Mouse (Mus musculus) cerebellum, adult 11-12 months (tissue): ENCODE results near the gene Glod4.

Experiments
- DNase-seq: peaks from one replicate; pipeline ENCODE4 v3.0.0; 2022

The Glod4 gene

DNA sequence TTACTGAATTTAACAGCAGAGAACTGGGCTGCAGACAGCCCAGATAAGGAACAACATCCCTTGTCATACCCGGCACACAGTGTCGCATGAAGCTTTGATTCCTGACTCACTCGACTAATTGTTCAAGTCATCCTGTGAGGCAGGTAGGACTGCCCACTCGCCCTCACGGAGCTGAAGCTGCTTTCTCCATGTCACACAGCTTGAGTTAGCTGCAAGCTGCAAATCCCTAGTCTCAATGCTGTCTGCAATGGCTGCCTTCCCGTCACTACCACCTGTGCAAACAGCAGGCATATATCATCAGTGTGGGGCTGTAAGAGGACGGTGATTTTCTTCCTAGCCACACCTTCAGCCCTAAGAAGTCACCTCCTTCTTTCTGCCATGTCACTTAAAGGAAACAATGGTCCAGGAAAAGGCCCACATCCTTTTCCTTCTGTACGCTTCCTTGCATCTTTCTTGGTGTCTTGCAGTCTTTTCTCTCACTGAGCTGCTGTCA is 46.5 kb downstream of the Glod4 start:
- no peak for DNase-seq

DNA sequence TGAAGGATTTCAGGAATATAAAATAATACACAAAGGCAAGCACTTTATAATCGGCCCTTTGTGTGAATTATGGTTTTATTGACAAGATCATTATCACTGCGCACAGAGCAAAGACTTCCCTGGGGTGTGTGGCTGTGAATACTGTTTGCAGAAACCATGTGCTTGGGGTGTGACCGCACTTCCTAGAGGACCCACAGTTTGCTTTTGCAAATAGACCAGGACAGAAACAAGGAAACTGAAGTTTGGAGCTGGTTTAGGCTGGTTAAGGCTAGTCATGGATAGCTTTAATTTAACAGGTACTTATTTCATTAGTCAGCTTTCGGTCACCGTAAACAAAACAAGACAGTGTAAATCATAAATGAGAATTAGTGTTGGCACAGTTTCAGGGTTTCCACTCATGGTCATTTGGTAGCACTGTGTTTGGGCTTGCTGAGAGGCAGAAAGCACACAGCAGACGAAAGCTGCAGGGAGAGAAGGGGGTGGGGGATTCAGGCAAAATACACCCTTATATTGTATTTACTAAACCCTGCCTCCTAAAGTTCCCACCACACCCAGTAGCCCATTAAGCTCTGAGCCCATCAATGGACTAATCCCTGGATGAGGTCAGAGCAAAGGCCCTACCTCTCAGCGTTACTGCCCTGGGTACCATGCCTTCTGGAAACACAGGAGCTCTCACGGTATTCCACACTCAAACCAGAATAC is 47.1 kb downstream of the Glod4 start:
- no peak for DNase-seq

DNA sequence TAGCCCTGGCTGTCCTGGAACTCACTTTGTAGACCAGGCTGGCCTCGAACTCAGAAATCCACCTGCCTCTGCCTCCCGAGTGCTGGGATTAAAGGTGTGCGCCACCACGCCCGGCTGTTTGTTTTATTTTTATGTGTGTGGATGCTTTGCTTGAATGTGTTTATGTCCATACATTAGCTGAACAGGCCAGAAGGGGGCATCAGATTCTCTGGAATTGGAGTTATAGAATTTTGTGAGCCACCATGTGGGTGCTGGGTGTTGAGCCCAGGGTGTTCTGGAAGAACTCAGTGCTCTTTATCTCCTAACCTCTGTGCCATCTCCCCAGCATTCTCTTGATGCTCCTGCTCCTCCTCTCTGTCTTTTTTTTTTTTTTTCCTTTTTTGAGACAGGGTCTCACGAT is 56.6 kb downstream of the Glod4 start:
- no peak for DNase-seq

DNA sequence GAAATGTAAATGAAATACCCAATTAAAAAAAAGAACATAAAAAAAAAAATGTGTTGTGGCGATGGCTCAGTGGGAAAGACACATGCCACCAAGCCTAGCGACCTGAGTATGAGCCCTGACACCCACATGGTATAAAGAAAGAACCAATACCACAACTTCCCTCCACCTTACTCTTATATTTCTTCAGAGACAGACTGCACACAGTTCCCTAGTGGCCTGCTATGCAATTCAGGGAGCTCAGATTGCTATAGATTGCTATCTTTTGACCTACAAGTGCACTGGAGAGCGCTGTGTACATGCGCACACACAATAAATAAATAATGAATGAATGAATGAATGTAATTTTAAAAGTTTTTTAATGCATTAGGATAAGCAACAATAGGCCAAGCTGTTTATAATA is 59.8 kb downstream of the Glod4 start:
- DNase-seq, result no peak

DNA sequence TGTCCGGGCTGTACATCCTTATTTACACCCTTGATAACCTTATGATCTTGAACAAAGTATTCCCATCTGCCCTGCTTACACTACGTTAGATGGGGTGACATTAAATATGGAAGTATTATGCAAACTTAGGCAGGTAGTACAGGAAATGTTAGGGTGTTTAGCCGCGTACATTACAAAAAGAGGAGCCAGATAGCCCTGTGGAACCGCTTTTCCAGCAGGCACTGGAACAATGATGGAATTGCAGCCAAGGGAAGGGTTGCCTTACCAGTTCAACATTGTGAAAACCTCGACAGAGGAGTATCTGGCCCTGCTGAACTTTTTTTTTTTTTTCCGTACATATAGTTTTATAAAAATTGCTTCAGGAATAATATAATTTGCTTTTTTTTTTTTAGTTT is 63.4 kb downstream of the Glod4 start:
- DNase-seq, result no peak

DNA sequence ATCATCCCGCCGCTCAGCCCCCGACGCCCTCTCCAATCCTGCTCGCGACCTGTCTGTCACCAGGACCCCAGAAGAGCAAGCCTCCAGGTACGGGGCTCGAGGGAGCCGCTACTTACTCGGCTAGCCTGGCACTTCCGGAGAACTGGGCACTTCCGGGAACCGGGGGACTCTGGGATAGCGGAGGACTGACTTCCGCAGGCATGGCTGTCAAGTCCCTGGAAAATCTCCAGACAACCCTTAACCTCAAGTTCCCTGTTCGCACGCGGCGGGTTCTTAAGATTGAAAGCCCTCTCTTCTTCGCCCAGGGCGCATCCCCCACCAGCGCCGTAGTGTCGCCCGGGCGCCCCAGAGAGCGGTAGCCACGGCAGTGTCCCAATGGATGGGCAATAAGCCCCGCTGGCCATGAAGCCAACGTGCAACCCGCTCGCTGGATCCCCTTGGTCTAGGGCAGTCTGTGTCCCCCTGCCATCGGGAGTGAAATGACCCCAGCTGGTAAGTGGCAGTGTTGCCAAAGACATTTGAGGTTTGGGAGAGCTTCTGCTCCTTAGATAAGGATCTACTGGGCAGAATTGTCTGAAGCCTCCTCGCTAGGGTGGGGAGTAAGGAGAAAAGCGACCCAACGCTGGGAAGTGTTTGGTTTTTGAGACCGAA is 63.9 kb downstream of the Glod4 start, which contains the start of the genes Vps53 and Fam57a:
Gene Vps53 (minus strand): TSS at position 153 of the 651 bp plus-strand sequence.
Gene Fam57a (plus strand): TSS at position 177 of the 651 bp plus-strand sequence.
- DNase-seq, result peak; percentile 87

DNA sequence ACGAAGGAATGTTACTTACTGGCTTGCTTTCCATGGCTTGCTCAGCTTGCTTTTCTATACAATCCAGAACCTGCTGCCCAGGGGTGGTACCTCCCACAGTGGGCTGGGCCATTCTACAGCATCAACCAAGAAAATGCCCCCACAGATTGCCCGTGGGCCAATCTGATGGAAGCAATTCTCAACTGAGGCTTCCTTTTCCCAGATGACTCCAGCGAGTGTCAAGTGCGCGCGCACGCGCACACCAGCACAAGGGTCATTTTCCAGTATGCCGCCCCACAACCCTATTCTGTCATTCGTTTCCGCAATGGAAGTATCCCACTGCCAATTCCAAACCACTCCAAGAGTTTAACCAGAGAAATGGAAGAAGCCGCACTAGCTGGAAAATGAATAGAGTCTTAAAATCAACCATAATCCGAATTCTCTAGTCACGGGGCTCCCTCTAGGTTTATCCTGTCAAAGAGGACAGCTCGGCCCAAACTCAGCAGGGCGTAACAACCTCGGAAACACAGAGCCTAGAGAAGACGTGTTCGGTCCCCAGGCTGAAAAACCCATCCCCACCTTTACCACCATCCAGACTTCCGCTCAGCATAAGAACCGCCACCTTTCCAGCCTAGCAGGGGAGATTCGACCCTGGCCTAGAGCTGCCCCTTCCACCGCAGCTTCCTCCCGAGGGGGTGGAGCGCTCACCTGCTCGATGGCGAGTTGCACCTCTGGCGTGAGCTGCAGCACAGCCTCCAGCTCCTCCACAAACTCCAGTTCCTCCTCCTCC is 64.6 kb downstream of the Glod4 start:
- peak; percentile 30 for DNase-seq

DNA sequence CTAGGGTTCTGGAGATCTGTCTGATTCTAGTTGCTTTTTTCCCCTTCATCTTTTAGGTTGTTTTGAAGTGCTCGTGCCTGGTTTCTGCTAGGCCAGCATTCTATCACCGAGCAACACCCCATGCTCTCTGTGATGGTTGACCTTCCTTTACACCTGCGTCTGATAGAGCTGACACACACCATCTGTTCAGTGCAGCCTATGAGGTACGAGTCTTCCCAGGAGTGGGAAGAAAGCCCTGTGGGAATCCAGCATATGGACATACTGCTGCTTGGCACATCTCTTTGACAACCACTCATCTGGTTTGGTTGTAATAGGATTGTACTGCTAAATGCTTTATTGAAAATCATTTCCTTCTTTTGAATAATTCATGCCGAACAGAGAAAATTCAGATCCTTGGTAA is 73.3 kb downstream of the Glod4 start:
- peak; percentile 75 for DNase-seq

DNA sequence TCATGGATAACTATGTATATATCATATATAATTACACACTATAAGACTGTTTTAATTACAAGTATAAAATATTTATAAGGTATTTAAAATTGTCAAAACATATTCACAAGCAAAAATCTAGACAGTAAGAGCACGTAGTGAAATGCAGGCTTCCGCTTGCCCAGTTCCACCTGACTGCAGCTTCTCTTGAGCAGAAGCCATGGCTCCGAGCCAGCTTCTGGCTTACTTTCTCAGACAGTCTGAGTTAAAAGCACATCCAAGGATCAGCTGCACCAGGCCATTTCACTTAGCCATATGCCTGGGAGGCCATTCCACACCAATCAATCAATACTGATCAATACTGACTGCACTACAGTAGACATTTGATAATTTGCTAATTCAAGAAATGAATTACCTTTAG is 74.5 kb downstream of the Glod4 start:
- DNase-seq, result peak; percentile 46

DNA sequence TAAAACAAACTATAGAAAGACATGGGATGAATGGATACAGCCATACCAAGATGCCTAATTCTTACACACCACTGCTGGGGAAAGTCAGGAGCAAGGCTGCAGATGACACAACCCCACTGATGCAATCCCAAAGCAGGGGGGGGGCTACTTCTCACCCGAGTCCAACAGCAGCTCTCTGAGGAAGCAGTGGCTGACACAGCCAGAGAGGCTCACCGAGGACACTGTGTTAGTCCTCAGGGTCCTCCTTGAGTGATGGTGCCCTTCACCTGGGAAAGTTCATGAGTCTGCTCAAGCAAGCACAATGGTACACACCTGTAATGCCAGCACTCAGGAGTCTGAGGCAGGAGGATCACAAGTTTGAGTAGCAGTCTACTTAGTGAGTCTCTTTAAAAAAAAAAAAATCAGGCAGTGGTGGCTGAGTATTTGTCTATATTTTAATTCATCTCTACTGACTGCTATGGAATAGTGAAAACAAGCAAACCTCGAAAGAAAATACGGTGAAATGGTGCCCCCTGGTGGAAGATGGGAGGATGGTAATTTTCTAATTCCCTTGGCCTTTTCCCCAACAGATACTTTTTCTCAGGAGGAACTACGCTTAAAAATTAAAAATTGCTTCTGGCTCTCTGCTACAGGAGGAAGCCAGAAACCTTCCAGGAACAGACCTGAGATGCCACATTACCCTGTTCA is 76.3 kb downstream of the Glod4 start:
- peak; percentile 52 for DNase-seq

DNA sequence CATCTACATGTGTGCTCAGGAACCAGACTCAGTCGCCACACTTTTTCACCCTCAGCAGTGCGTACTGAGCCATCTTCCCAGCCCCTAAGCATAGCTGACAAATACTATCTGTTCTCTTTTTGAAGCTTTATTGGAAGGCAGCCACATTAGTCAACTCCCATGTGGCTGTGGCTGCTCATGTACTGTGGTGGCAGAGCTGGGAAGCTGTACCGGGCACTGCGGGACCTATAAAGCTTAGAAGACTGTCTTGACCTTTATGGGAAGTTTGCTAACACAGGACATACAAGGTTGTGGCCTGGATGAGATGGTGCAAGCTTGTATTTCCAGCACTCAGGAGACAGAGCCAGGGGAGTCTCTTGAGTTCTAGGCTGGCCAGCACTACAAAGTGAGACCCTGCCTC is 76.9 kb downstream of the Glod4 start:
- no peak for DNase-seq

DNA sequence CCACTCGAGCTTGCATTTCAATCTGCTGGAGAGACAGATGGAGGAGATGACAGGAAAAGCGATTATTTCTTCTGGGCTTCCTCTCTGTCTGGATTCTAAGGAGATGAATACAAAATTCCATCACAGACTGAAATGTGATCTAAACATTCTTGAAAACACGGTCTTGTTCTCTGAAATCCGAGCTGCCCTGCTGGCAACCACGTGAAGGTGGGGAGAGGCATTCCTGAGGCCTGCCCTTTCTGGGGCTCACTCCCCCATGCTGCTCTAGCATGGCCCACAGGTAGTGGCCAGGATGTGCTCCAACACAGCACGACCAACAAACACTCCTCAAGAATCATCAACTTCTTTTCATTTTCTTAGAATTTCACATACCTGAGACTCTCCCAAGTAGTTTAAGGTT is 83.3 kb downstream of the Glod4 start:
- no peak for DNase-seq

DNA sequence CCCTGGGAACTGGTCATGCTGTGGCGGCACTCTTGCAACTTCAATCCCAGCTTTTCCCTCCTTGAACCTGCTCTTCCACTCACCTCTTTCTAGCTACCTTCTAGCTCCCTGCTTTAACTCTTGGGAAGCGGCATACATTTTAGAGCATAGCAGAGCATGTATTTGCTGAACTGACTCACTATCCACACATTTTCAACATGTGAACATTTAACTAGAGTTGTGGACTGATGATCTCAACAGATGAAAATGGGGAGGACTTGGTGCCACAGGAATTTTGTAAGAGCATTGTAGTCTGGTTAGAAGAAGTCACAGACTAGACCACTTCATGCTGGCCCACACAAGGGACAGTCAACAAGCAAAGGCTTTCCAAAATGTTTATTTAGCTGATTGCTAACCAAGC is 85.2 kb downstream of the Glod4 start:
- no peak for DNase-seq

DNA sequence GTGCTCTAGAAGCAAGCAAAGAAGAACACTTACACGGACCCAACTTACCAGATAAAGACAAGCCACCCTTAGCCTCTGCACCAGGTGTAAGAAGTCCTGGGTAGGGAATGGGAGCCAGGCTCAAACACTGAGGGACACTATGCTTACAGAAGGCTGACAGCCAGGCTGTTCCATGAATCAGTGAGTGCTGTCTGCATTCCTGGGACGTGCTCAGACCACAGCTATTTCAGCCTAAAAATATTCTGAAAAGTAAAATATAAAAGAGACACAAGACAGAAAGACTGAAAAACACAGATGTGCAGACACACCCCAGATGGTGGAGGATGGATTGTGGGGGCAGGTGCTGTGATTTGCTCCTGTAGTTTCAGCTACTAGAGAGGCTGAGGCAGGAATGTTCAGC is 88.7 kb downstream of the Glod4 start:
- no peak for DNase-seq

DNA sequence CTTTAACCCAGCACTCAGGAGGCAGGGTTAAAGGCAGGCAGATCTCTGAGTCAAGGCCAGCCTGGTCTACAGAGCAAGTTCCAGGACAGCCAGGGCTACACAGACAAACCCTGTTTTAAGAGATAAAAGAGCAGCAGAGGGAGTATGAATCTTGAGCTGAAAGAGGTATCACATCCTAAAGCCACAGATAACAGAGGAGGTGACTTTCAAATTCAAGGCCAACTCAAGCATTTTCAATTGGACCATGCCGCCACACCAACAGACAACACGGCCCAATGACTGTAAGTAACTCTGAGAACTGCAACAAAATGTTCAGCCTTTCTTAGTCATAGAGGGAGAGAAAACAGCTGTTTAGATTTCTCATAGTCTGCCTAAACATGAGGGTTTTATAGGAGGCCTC is 89.3 kb downstream of the Glod4 start:
- DNase-seq, result no peak

DNA sequence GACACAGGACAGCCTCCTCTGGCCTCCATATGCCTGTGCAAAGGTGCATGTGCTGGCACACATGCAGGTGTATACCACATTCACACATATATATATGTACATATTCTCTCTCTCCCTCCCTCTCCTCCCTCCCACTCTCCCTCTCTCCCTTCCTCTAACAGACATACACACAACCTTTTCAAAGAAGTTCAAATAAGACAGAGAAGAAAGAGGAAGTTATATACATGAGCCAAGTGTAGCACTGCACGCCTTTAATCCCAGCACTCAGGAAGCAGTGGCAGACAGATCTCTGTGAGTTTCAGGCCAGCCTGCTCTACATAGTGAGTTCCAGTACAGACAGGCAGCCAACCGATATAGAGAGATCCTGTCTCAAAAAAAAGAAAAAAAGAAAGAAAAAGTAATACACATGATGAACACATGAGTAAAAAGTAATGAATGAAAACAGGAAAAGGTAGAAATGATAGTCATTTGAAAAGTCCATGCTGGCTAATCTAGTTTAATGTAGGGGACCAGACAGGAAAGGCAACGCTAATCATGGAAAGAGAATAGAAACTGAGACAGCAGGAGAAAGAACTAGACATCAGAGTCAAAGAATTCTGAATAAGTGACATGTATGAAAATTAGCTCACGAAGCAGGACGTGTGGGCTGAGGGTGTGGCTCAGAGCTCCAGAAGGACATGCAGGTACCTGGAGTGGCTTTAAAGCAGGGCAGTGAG is 90.1 kb downstream of the Glod4 start:
- DNase-seq, result no peak

DNA sequence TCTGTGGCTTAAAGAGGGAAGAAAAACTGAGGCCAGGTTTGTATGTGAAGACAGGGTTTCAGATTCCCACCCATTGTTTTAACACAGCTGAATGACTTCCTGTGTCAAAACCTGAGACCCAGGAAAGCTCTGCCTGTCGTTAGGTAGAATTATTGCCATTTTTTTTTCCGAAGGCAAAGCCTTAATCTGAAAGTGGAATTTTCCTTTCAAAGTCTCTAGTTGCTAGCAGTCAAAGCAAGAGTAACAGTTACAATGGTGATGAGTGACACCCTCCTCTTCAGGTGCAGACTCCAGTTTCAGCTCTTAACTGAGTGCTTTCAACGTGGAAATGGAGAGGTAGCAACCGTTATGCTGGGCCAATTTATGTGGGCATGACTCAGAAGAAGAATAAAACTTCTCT is 92.5 kb downstream of the Glod4 start:
- no peak for DNase-seq

DNA sequence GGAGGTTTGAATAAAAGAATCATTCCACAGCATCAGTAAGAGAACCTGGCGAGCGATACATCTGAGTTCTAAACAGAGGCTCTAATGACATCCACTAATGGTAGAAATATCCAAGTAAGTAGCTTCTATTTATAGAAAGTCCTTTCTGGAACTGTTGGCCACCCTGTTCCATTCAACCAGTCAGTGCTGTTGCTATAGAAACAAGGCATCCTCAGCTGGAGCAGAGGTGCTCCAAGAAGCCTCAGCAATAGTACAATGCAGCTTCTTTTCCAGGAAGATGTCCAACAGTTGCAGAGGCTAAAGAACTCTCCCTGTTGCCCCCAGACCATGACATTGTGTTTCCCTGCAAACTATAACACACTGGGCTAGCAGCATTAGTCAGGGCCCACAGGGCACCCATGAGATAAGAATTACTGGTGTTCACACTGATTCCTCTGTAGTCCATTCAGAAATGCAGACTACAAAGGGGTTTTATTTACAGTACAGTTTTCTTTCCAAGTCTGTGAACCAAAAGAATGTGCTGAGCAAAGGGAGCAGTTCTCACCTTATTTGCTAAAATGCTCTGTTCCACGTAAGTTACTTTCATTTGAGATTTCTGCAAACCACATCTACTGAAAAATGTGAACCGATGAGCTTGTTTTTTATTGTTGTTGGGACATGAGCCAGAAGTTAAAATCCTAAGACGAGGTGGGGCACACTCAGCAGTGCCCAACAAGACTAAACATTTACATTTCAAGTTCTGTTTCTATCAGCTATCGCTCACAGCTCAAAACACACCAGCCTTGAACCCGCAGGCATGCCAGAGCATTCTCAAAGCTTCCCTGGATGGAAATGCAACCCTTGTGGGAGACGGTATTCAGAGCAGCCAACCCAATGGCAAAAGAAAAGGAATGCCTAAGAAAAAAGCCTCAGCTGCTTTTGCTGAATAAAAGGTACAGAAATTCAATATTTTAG is 95.2 kb downstream of the Glod4 start:
- DNase-seq, result no peak

DNA sequence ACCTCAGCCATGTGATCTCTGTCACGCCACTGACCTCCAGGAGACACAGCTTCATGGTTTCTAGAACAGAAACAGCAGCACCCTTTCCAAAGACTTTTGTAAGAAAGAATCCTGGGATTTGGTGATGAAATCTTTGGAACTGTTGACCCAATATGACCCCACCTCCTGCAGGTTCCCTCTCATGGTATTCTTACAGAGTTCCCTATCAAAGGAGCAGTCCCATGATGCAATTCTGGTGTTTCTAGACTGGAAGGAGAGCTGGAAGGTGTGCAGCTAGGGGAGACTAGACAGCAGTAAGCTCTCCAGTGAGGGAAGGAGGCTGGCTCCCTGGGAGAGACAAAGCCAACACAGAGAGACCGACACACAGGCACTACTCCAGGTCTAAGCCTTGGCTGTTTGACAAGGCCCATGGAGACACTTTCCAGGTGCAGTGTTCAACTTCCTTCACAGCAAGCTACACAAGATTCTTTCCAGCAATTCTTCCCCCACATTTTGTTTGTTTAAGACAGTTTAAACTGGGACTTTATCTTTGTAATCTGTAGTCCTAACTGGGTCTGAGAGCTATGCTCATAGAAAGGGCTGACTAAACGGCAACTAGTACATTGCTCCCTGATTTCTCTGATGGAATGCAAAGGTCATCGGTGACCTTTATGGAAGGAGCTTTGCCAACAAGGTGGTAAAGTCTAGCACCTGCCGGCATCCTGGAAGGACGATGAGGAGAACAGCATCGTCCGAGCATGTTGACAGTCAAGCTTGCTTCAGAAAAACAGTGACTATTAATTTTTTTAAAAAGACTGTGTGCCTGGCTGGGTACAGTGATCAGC is 97.1 kb downstream of the Glod4 start:
- DNase-seq, result peak; percentile 26

DNA sequence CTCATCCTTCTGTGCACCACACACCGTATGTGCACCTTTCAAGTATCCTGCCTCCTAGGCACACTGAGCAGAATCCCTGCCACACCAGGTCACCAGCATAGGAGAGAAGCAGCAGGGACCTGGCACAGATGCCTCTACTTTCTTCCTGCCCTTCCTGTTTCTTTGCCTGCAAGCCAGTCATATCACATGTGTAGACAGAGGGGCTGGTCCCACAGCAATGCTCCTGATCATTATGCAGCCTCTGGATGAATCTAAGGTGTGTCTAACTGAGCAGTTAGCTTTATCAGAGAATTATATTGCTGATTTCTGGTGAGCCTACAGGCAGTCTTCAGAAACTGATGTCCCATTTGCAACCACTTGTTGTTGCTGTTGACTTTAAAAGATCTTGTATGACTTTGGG is 98.4 kb downstream of the Glod4 start:
- no peak for DNase-seq
